Mouse (Mus musculus): ENCODE data around the gene Uggt1.

Uggt1 gene

GRCm38 (mm10) chr1:36114844-36115243 is 129.7 kb downstream of the Uggt1 start:
- DNase-seq (ENCODE audit: low spot score), result no peak

- DNase-seq (ENCODE audit: low spot score), result no peak
These were observed 130.8 kb downstream of the Uggt1 start for GRCm38 (mm10) chr1:36113670-36114069.

GRCm38 (mm10) chr1:36112665-36113064 is 131.9 kb downstream of the Uggt1 start:
- no peak for DNase-seq (ENCODE audit: low spot score)

GRCm38 (mm10) chr1:36109987-36110386 is 134.5 kb downstream of the Uggt1 start:
- no peak for DNase-seq (ENCODE audit: low spot score)

- DNase-seq (ENCODE audit: low spot score), result no peak
These were observed 138.4 kb downstream of the Uggt1 start for GRCm38 (mm10) chr1:36105917-36106706.

- no peak for DNase-seq (ENCODE audit: low spot score)
These were observed 144.1 kb downstream of the Uggt1 start for GRCm38 (mm10) chr1:36100371-36100770.

- DNase-seq (ENCODE audit: low spot score), result no peak
These were observed 146.1 kb downstream of the Uggt1 start for GRCm38 (mm10) chr1:36098432-36098831.

GRCm38 (mm10) chr1:36095423-36096272 is 148.9 kb downstream of the Uggt1 start:
- no peak for DNase-seq (ENCODE audit: low spot score)

- DNase-seq (ENCODE audit: low spot score), result no peak
These were observed 150.8 kb downstream of the Uggt1 start for GRCm38 (mm10) chr1:36093741-36094140.

GRCm38 (mm10) chr1:36091246-36091645 is 153.3 kb downstream of the Uggt1 start:
- peak; percentile 21 for DNase-seq (ENCODE audit: low spot score)

- DNase-seq (ENCODE audit: low spot score), result no peak
These were observed 153.8 kb downstream of the Uggt1 start for GRCm38 (mm10) chr1:36090722-36091110.

All from embryo, embryonic 10 days (tissue).